Mouse (Mus musculus): Measurements from ENCODE around the gene Bbip1.

Bbip1 gene

DNA sequence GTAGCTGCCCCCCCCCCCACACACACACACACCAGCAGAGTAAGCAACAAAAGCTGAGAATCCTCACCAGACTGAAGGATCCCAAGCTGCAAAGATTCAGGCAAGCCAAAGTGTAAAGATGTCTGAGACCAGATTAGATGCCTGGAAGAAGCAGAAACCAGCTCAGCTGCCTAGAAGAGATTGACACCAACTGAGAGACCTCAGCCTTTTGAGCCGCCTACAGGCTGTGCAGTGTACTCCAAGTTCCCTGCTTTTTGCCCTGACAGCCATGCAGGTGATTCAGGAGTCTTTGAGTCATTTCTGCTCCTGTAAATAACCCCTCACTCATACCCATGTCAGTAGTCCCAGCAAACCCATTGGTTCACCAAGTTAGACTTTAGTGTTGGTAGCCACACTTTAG, 64.0 kb downstream of the Bbip1 start:
- Histone ChIP-seq H3K4me3 (replicated peaks; ENCODE audit: low read length) (no peak overlapping the region), H3K9me3 (ENCODE audit: low read length) (peaks cover 5% of the 10 kb centered on the region), H3K36me3 (ENCODE audit: insufficient read depth, low read length) (no peaks in the 10 kb centered on the region), H3K27me3 (ENCODE audit: insufficient read depth, low read length) (no peaks in the 10 kb centered on the region), H3K4me1 (replicated peaks; ENCODE audit: low read depth, low read length) (peaks cover 7% of the 10 kb centered on the region; the same call in 1 of the 2 replicates)
- TF ChIP-seq NANOG (IDR thresholded peaks at IDR 0.05; ENCODE audit: borderline replicate concordance, low read length) (no peak), CTCF (conservative IDR thresholded peaks at IDR 0.05; ENCODE audit: low read length) (no peak), POU5F1 (IDR thresholded peaks at IDR 0.05; ENCODE audit: borderline replicate concordance, low read length) (no peak)
